Mouse (Mus musculus): ENCODE data around the gene Ppfibp1. TPM values are rescaled to one million over a fixed set of nuclear protein-coding genes. Genes with fewer than 3 reads are reported as not detected.

Ppfibp1 gene
- polyA plus RNA-seq, 1 experiment from 2014 or later = 15.9 TPM

DNA sequence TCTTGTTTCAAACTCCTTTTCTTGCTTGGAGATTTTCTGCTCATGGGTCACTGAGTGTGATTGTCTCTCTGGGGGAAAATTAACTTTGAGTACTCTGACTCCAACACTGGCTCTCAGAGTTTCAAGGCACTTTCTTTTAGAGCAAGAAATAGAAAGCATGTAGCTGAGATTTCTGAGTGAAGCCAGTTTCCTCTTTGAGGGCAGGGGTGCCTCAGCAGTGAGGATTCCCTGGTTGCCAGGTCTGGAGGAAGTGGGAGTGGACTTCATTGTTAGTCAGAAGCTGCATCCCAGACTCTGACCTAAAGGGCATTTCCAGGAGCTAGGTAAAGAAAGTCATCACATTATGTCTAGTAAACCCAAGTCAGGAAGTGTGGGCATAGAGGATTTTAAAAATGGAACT is 2.3 kb downstream of the Ppfibp1 start:
- Histone ChIP-seq H3K27me3 (replicated peaks; ENCODE audit: control insufficient read depth, insufficient read depth, low read length) (no peaks in the 10 kb centered on the region), H3K27ac (ENCODE audit: low read depth, low read length) (no peak overlapping the region), H3K36me3 (ENCODE audit: control insufficient read depth, insufficient read depth, low read length) (no peaks in the 10 kb centered on the region), H3K9ac (ENCODE audit: low read depth, low read length) (no peak overlapping the region), H3K4me1 (ENCODE audit: control insufficient read depth, insufficient read depth, low read depth, low read length) (no peaks in the 10 kb centered on the region; the same call in none of the 2 replicates), H3K9me3 (ENCODE audit: control insufficient read depth, low read length) (no peaks in the 10 kb centered on the region), H3K4me2 (ENCODE audit: low read length) (peak overlapping the region; percentile 21), H3K4me3 (ENCODE audit: low read length) (no peak overlapping the region)
- ATAC-seq = no peak

DNA sequence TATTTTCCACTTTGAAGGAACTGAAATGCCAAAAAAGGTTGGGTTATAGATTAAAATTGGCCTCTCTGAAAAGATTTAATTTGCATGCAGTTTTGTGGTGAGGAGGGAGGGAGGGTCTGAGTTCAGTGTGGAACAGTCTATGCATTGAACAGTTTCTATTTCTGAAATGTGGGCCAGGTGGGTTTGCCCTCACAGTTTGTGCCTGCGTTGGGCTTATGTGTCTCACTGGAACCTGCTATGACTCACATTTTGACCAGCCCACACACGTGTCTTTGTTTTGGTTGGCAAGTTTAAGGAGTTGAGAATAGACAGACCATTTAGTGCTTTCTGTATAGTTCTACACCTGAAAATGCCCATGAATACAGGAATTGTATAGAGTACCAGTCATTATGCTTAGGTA is 5.6 kb downstream of the Ppfibp1 start:
- 78% methylated on average over 2 of the region's 2 CpGs for WGBS
- no peak for ATAC-seq
- no peaks in the 10 kb centered on the region for H3K27me3 ChIP-seq (replicated peaks; ENCODE audit: control insufficient read depth, insufficient read depth, low read length)
- H3K9ac ChIP-seq (ENCODE audit: low read depth, low read length) = no peak overlapping the region
- no peaks in the 10 kb centered on the region for H3K36me3 ChIP-seq (ENCODE audit: control insufficient read depth, insufficient read depth, low read length)
- no peak overlapping the region for H3K27ac ChIP-seq (ENCODE audit: low read depth, low read length)
- H3K4me2 ChIP-seq (ENCODE audit: low read length) = no peak overlapping the region
- H3K4me1 ChIP-seq (ENCODE audit: control insufficient read depth, insufficient read depth, low read depth, low read length) = no peaks in the 10 kb centered on the region
- no peak overlapping the region for H3K4me3 ChIP-seq (ENCODE audit: low read length)
- no peaks in the 10 kb centered on the region for H3K9me3 ChIP-seq (ENCODE audit: control insufficient read depth, low read length)

DNA sequence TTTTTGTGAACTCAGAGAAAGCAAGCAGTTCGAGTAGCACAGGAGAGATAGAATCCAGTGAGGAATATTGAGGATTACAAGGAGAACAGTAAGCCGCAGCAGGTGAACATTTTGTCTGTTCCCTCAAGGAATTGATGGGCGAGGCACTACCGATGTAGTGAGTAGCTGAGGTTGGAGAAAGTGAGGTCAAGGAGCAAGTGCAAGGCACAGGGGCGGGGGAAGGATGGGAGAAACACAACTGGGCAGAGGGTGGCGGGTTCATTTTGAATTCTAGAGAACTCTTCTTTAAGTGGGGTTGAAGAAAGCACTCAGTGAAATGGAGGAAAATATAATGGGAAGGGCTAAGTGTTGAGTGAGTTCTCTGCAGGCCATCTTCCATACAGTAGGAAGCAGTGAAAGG is 10.4 kb downstream of the Ppfibp1 start:
- Histone ChIP-seq H3K9ac (ENCODE audit: low read depth, low read length) (no peak overlapping the region), H3K4me2 (ENCODE audit: low read length) (no peak overlapping the region), H3K4me1 (ENCODE audit: control insufficient read depth, insufficient read depth, low read depth, low read length) (no peaks in the 10 kb centered on the region), H3K4me3 (ENCODE audit: low read length) (no peak overlapping the region), H3K27me3 (replicated peaks; ENCODE audit: control insufficient read depth, insufficient read depth, low read length) (no peaks in the 10 kb centered on the region), H3K36me3 (ENCODE audit: control insufficient read depth, insufficient read depth, low read length) (no peaks in the 10 kb centered on the region), H3K27ac (ENCODE audit: low read depth, low read length) (no peak overlapping the region), H3K9me3 (ENCODE audit: control insufficient read depth, low read length) (no peaks in the 10 kb centered on the region)
- WGBS = 85% methylated on average over 6 of the region's 6 CpGs
- no peak for ATAC-seq

DNA sequence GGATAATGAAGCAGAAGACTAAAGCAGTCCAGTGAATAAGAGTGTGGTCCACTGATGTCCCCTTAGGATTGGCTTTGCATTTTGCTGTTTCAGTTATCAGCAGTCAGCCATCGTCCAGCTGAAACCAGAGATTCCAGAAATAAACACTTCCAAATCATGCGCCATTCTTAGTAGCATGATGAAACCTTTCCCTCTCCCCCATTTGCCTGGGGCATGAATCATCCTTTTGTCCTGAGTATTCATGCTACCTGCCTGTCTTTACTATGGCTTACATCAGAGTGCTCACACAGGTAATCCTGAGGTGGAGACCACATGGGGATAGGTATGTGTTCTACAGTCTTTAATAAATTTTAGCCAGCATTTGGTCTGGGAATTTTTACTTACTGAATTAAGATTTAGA is 11.4 kb downstream of the Ppfibp1 start:
- no peaks in the 10 kb centered on the region for H3K36me3 ChIP-seq (ENCODE audit: control insufficient read depth, insufficient read depth, low read length)
- no peaks in the 10 kb centered on the region for H3K4me1 ChIP-seq (ENCODE audit: control insufficient read depth, insufficient read depth, low read depth, low read length)
- WGBS = 93% methylated on average over 2 of the region's 2 CpGs
- H3K27me3 ChIP-seq (replicated peaks; ENCODE audit: control insufficient read depth, insufficient read depth, low read length) = no peaks in the 10 kb centered on the region
- H3K9ac ChIP-seq (ENCODE audit: low read depth, low read length) = no peak overlapping the region
- H3K9me3 ChIP-seq (ENCODE audit: control insufficient read depth, low read length) = no peaks in the 10 kb centered on the region
- H3K4me2 ChIP-seq (ENCODE audit: low read length) = no peak overlapping the region
- no peak overlapping the region for H3K4me3 ChIP-seq (ENCODE audit: low read length)
- ATAC-seq = no peak
- H3K27ac ChIP-seq (ENCODE audit: low read depth, low read length) = no peak overlapping the region

DNA sequence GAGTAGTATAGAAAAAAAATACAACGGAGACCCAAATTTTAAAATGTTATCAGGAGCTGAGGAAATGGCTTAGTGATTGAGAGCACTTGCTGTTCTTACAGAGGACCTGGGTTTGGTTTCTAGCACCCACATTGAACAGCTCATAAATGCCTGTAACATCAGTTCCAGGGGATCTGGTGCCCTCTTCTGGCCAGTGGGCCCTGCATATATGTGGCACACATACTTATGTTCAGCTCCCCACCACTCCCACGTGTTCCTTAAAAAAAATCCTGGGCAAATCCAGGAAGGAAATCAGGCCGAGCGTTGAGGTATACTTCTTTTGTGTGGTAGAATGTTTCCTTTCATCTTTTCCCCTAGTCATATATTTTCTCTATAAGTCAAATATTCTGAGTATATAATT is 13.6 kb downstream of the Ppfibp1 start:
- no peak for ATAC-seq
- no peaks in the 10 kb centered on the region for H3K4me1 ChIP-seq (ENCODE audit: control insufficient read depth, insufficient read depth, low read depth, low read length)

DNA sequence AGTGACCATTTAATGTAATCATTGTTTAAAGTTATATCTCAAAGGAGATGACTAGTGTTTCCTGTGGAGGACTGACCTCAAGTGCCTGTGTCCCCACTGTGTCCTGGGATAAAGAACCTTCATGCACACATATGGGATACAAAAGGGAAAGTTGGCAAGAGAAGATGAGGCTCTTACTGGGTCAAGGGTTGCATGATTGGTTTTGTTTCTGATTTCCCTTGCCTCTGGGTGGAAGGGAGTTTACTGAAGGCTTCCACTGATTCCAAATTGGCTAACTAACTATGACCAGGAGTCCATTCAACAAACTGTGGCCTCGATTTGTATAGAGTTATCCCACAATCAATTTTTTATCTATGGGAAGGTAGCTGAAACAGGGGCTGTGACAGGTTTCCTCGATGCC is 15.3 kb downstream of the Ppfibp1 start:
- WGBS = 86% methylated on average over 2 of the region's 2 CpGs
- Histone ChIP-seq H3K4me1 (ENCODE audit: control insufficient read depth, insufficient read depth, low read depth, low read length) (no peaks in the 10 kb centered on the region), H3K9ac (ENCODE audit: low read depth, low read length) (no peak overlapping the region), H3K27me3 (replicated peaks; ENCODE audit: control insufficient read depth, insufficient read depth, low read length) (no peaks in the 10 kb centered on the region), H3K4me3 (ENCODE audit: low read length) (no peak overlapping the region), H3K27ac (ENCODE audit: low read depth, low read length) (no peak overlapping the region), H3K9me3 (ENCODE audit: control insufficient read depth, low read length) (no peaks in the 10 kb centered on the region), H3K4me2 (ENCODE audit: low read length) (no peak overlapping the region), H3K36me3 (ENCODE audit: control insufficient read depth, insufficient read depth, low read length) (no peaks in the 10 kb centered on the region)
- ATAC-seq = no peak

More for the DNA sequence above, 13.6 kb downstream of the Ppfibp1 start:
- no peaks in the 10 kb centered on the region for H3K9me3 ChIP-seq (ENCODE audit: control insufficient read depth, low read length)
- 93% methylated on average over 4 of the region's 4 CpGs for WGBS
- H3K9ac ChIP-seq (ENCODE audit: low read depth, low read length) = no peak overlapping the region
- no peak overlapping the region for H3K4me3 ChIP-seq (ENCODE audit: low read length)
- no peak overlapping the region for H3K4me2 ChIP-seq (ENCODE audit: low read length)
- no peaks in the 10 kb centered on the region for H3K36me3 ChIP-seq (ENCODE audit: control insufficient read depth, insufficient read depth, low read length)
- H3K27ac ChIP-seq (ENCODE audit: low read depth, low read length) = no peak overlapping the region
- no peaks in the 10 kb centered on the region for H3K27me3 ChIP-seq (replicated peaks; ENCODE audit: control insufficient read depth, insufficient read depth, low read length)

DNA sequence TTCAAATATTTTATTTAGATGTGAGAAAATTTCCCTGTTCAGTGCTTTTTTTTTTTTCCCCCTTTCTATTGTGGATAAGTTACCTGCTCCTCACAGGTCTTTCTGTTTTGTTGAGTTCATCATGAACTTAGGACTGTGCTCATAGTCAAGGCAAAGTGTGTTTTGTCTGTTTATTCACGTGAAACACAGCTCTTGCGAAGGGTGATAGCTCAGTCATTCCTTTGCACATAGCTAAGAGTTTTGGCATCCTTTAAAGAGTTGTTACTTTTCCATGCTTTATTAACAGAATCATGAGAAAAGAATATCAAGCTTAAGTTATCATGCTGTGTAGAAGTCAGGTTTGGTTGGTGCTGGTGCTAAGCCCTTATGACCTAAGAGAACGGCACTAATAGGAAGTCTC is 16.4 kb downstream of the Ppfibp1 start:
- H3K27ac ChIP-seq (ENCODE audit: low read depth, low read length) = no peak overlapping the region
- WGBS = 80% methylated on average over 3 of the region's 3 CpGs

DNA sequence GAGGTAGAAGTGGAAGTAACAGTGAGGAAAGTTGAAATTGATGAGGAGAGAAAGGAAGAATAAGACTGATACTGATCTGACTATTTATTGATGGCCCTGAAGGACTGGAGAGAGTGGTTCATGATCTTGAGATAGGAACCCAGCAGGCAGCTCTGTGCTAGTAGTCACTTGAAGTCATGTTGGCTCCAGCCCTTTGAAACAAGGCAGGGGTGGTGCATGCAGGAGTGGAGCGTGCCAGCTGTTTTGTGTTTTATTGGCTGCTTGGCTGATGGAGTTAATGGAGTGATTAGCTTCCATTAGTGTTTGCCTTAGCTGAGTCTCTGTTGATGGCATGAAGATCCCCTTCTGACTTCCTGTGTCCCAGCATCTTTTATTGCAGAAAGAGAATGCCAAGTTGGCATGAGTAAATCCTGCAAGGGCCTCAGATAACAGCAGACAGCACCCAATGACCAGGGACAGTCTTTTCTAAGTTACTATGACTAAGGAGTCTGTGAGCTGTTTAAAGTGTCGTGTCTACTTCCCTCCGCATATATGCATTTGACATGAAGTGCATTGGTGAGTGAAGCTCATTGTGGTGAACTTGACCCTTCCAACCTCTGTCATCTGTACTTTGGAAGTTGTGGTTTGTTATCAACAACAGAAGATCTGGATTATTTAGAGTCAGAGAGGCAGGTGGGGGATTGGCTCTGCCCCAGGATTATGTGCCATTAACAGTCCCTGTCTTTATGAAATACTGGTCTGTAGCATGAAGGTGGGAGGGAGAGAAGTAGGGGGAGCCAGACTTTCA is 17.9 kb downstream of the Ppfibp1 start:
- Histone ChIP-seq H3K4me1 (ENCODE audit: control insufficient read depth, insufficient read depth, low read depth, low read length) (no peaks in the 10 kb centered on the region), H3K27me3 (replicated peaks; ENCODE audit: control insufficient read depth, insufficient read depth, low read length) (no peaks in the 10 kb centered on the region), H3K9ac (ENCODE audit: low read depth, low read length) (no peak overlapping the region), H3K36me3 (ENCODE audit: control insufficient read depth, insufficient read depth, low read length) (no peaks in the 10 kb centered on the region), H3K9me3 (ENCODE audit: control insufficient read depth, low read length) (no peaks in the 10 kb centered on the region), H3K4me2 (ENCODE audit: low read length) (no peak overlapping the region), H3K27ac (ENCODE audit: low read depth, low read length) (no peak overlapping the region), H3K4me3 (ENCODE audit: low read length) (no peak overlapping the region)
- WGBS = 79% methylated on average over 3 of the region's 3 CpGs
- ATAC-seq = no peak

More for the DNA sequence above, 16.4 kb downstream of the Ppfibp1 start:
- H3K9me3 ChIP-seq (ENCODE audit: control insufficient read depth, low read length) = no peaks in the 10 kb centered on the region
- H3K4me1 ChIP-seq (ENCODE audit: control insufficient read depth, insufficient read depth, low read depth, low read length) = no peaks in the 10 kb centered on the region
- no peak overlapping the region for H3K4me2 ChIP-seq (ENCODE audit: low read length)
- no peak overlapping the region for H3K9ac ChIP-seq (ENCODE audit: low read depth, low read length)
- no peaks in the 10 kb centered on the region for H3K27me3 ChIP-seq (replicated peaks; ENCODE audit: control insufficient read depth, insufficient read depth, low read length)
- no peaks in the 10 kb centered on the region for H3K36me3 ChIP-seq (ENCODE audit: control insufficient read depth, insufficient read depth, low read length)
- H3K4me3 ChIP-seq (ENCODE audit: low read length) = no peak overlapping the region
- no peak for ATAC-seq

DNA sequence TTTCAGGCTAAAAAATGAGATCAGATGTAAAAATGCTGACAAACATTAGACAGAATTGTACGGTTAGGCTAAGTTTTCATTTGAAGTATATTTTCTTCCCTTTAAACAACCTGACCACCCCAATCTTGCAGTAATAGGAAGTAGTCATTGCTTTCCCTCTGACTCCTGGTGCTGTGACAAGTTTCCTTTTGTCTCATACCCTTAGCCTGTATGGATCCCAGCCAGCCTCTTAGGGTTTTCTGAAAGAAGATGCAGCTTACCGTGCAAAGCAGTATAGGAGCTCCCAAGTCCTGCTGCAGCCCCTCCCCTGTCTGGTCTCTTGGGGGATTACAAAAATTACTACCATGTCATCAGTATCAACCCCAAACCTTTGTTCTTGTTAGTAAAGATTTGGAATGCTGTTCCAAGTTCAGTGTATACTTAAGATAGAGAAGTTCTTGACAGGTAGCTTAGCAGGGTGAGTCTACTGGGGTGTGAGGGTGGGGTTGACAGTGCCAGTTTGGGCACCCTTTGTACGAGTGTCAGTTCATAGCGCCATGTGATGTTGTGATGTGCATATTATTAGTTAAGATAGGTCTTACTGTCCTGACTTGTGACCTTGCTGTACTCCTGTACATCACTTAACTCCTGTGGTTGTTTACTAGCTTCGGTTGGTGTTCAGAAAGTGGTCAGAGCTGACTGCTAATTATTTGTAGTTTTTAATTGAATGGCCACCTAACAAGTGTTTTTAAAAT is 18.9 kb downstream of the Ppfibp1 start:
- Histone ChIP-seq H3K4me1 (ENCODE audit: control insufficient read depth, insufficient read depth, low read depth, low read length) (no peaks in the 10 kb centered on the region), H3K4me2 (ENCODE audit: low read length) (no peak overlapping the region), H3K27me3 (replicated peaks; ENCODE audit: control insufficient read depth, insufficient read depth, low read length) (no peaks in the 10 kb centered on the region), H3K4me3 (ENCODE audit: low read length) (no peak overlapping the region), H3K36me3 (ENCODE audit: control insufficient read depth, insufficient read depth, low read length) (no peaks in the 10 kb centered on the region), H3K9me3 (ENCODE audit: control insufficient read depth, low read length) (no peaks in the 10 kb centered on the region), H3K9ac (ENCODE audit: low read depth, low read length) (no peak overlapping the region), H3K27ac (ENCODE audit: low read depth, low read length) (no peak overlapping the region)
- no peak for ATAC-seq
- 81% methylated on average over 5 of the region's 5 CpGs for WGBS
